Mouse (Mus musculus) liver, embryonic 15.5 days (tissue): ENCODE measurements at regions not wholly inside any gene's neighbourhood (a gene's known extent, or its start where the extent isn't known, plus 50 kb on each side); places are given as distances from the start of the nearest gene placed in this dataset.

ENCODE experiments used
- ATAC-seq: fragments of 200-750 bp; cut with Nextera tagmentation; 2 replicates; pipeline ENCODE4 v1.8.0; 2017; ENCODE audit warnings: moderate number of reproducible peaks, mild to moderate bottlenecking, moderate library complexity; ENCODE audit not compliant: insufficient read depth
- H3K27ac ChIP-seq: fragments of 300-500 bp; sonication (generic); replicated peaks from 2 replicates; pipeline ENCODE4 v1.5.1; 2015; ENCODE audit warnings: mild to moderate bottlenecking, inconsistent platforms
- H3K27me3 ChIP-seq: fragments of 300-500 bp; sonication (generic); 2 replicates; pipeline ENCODE4 v1.6.1; 2015; ENCODE audit warnings: mild to moderate bottlenecking, inconsistent platforms
- H3K36me3 ChIP-seq: fragments of 300-500 bp; sonication (generic); replicated peaks from 2 replicates; pipeline ENCODE4 v1.6.1; 2015; ENCODE audit warnings: moderate library complexity, mild to moderate bottlenecking, inconsistent platforms
- H3K4me1 ChIP-seq: fragments of 300-500 bp; sonication (generic); replicated peaks from 2 replicates; pipeline ENCODE4 v1.6.1; 2015; ENCODE audit warnings: inconsistent platforms
- H3K4me2 ChIP-seq: fragments of 300-500 bp; sonication (generic); 2 replicates; pipeline ENCODE4 v1.6.1; 2015; ENCODE audit warnings: moderate library complexity, mild to moderate bottlenecking, inconsistent platforms
- H3K4me3 ChIP-seq: fragments of 300-500 bp; sonication (generic); replicated peaks from 2 replicates; pipeline ENCODE4 v1.5.1; 2015; ENCODE audit warnings: mild to moderate bottlenecking, inconsistent platforms
- H3K9ac ChIP-seq: fragments of 300-500 bp; sonication (generic); 2 replicates; pipeline ENCODE4 v1.6.1; 2015; ENCODE audit warnings: moderate library complexity, mild to moderate bottlenecking, inconsistent platforms
- H3K9me3 ChIP-seq: fragments of 300-500 bp; sonication (generic); replicated peaks from 2 replicates; pipeline ENCODE4 v1.6.1; 2016; ENCODE audit warnings: inconsistent platforms
- WGBS: fragments of 180-500 bp; shearing (Covaris S2); methylation state at CpG from one replicate; pipeline ENCODE4 v1.1.7; 2015; ENCODE audit warnings: mixed read lengths; ENCODE audit not compliant: insufficient replicate concordance; 5-methylcytosine and 5-hydroxymethylcytosine counted together

GRCm38 (mm10) chr1:71800581-71800980 lies 147.6 kb upstream of the Fn1 start:
- H3K4me2 ChIP-seq = no peak overlapping the region

GRCm38 (mm10) chr1:71798636-71799035 lies 145.6 kb upstream of the Fn1 start:
- ATAC-seq = no peak
- whole genome bisulfite sequencing = 29% methylated on average over 9 of the region's 9 CpGs
- no peaks in the 10 kb centered on the region for H3K4me1 ChIP-seq
- no peak overlapping the region for H3K9ac ChIP-seq
- no peak overlapping the region for H3K4me2 ChIP-seq
- H3K27me3 ChIP-seq = no peaks in the 10 kb centered on the region
- H3K9me3 ChIP-seq = no peaks in the 10 kb centered on the region
- H3K27ac ChIP-seq = no peak overlapping the region
- H3K36me3 ChIP-seq = no peaks in the 10 kb centered on the region
- no peak overlapping the region for H3K4me3 ChIP-seq

More at GRCm38 (mm10) chr1:71800581-71800980, 147.6 kb upstream of the Fn1 start:
- Histone ChIP-seq H3K27me3 (no peaks in the 10 kb centered on the region), H3K4me1 (no peaks in the 10 kb centered on the region), H3K36me3 (no peaks in the 10 kb centered on the region), H3K9me3 (no peaks in the 10 kb centered on the region), H3K4me3 (no peak overlapping the region), H3K27ac (no peak overlapping the region), H3K9ac (no peak overlapping the region)
- no peak for ATAC-seq
- WGBS = 53% methylated on average over 2 of the region's 2 CpGs

GRCm38 (mm10) chr1:71788408-71788807 lies 135.4 kb upstream of the Fn1 start:
- no peaks in the 10 kb centered on the region for H3K27me3 ChIP-seq
- no peaks in the 10 kb centered on the region for H3K36me3 ChIP-seq
- 44% methylated on average over 1 of the region's 1 CpGs for WGBS
- ATAC-seq = no peak
- no peak overlapping the region for H3K27ac ChIP-seq
- no peak overlapping the region for H3K4me2 ChIP-seq
- H3K9ac ChIP-seq = no peak overlapping the region
- no peaks in the 10 kb centered on the region for H3K9me3 ChIP-seq
- H3K4me1 ChIP-seq = no peaks in the 10 kb centered on the region
- H3K4me3 ChIP-seq = no peak overlapping the region

- ATAC-seq = no peak
- H3K9ac ChIP-seq = no peak overlapping the region
- H3K36me3 ChIP-seq = no peaks in the 10 kb centered on the region
- WGBS = 63% methylated on average over 2 of the region's 2 CpGs
- H3K9me3 ChIP-seq = no peaks in the 10 kb centered on the region
- H3K27me3 ChIP-seq = no peaks in the 10 kb centered on the region
- H3K4me3 ChIP-seq = no peak overlapping the region
- no peak overlapping the region for H3K27ac ChIP-seq
- H3K4me2 ChIP-seq = no peak overlapping the region
- no peaks in the 10 kb centered on the region for H3K4me1 ChIP-seq
Observed at GRCm38 (mm10) chr1:71784880-71785279, 131.9 kb upstream of the Fn1 start.

GRCm38 (mm10) chr1:71778292-71778691 lies 125.3 kb upstream of the Fn1 start:
- H3K4me1 ChIP-seq = no peaks in the 10 kb centered on the region
- H3K9me3 ChIP-seq = no peaks in the 10 kb centered on the region
- H3K4me2 ChIP-seq = no peak overlapping the region
- WGBS = 72% methylated on average over 8 of the region's 8 CpGs
- no peak overlapping the region for H3K4me3 ChIP-seq
- H3K36me3 ChIP-seq = no peaks in the 10 kb centered on the region
- H3K27me3 ChIP-seq = no peaks in the 10 kb centered on the region
- no peak for ATAC-seq
- no peak overlapping the region for H3K27ac ChIP-seq
- no peak overlapping the region for H3K9ac ChIP-seq

GRCm38 (mm10) chr1:71775865-71776501 lies 123.0 kb upstream of the Fn1 start:
- Histone ChIP-seq H3K4me2 (no peak overlapping the region), H3K9me3 (no peaks in the 10 kb centered on the region), H3K27ac (no peak overlapping the region), H3K9ac (no peak overlapping the region), H3K4me3 (no peak overlapping the region), H3K27me3 (no peaks in the 10 kb centered on the region), H3K4me1 (no peaks in the 10 kb centered on the region), H3K36me3 (no peaks in the 10 kb centered on the region)
- 81% methylated on average over 19 of the region's 19 CpGs for WGBS
- ATAC-seq = no peak

GRCm38 (mm10) chr1:71772526-71772925 lies 119.5 kb upstream of the Fn1 start:
- H3K9me3 ChIP-seq = no peaks in the 10 kb centered on the region
- no peak for ATAC-seq
- H3K27ac ChIP-seq = no peak overlapping the region
- 53% methylated on average over 2 of the region's 2 CpGs for WGBS
- no peak overlapping the region for H3K9ac ChIP-seq
- H3K27me3 ChIP-seq = no peaks in the 10 kb centered on the region
- H3K4me2 ChIP-seq = no peak overlapping the region
- no peaks in the 10 kb centered on the region for H3K36me3 ChIP-seq
- no peaks in the 10 kb centered on the region for H3K4me1 ChIP-seq
- no peak overlapping the region for H3K4me3 ChIP-seq

GRCm38 (mm10) chr1:71771798-71772197 lies 118.8 kb upstream of the Fn1 start:
- H3K27me3 ChIP-seq = no peaks in the 10 kb centered on the region
- no peak overlapping the region for H3K27ac ChIP-seq
- no peaks in the 10 kb centered on the region for H3K4me1 ChIP-seq
- ATAC-seq = no peak
- no peaks in the 10 kb centered on the region for H3K9me3 ChIP-seq
- WGBS = 74% methylated on average over 6 of the region's 6 CpGs
- H3K4me2 ChIP-seq = no peak overlapping the region
- H3K9ac ChIP-seq = no peak overlapping the region
- H3K36me3 ChIP-seq = no peaks in the 10 kb centered on the region
- H3K4me3 ChIP-seq = no peak overlapping the region

GRCm38 (mm10) chr1:71769595-71769994 lies 116.6 kb upstream of the Fn1 start:
- H3K36me3 ChIP-seq = no peaks in the 10 kb centered on the region
- H3K27me3 ChIP-seq = no peaks in the 10 kb centered on the region
- no peaks in the 10 kb centered on the region for H3K4me1 ChIP-seq
- 26% methylated on average over 2 of the region's 2 CpGs for WGBS
- H3K4me3 ChIP-seq = no peak overlapping the region
- 0 out of 2 replicates have a peak, but pooled peaks have one; percentile 18 for ATAC-seq
- no peaks in the 10 kb centered on the region for H3K9me3 ChIP-seq
- no peak overlapping the region for H3K9ac ChIP-seq
- H3K27ac ChIP-seq = no peak overlapping the region
- no peak overlapping the region for H3K4me2 ChIP-seq

- Histone ChIP-seq H3K27ac (no peak overlapping the region), H3K36me3 (no peaks in the 10 kb centered on the region)
- 57% methylated on average over 3 of the region's 3 CpGs for WGBS
Observed at GRCm38 (mm10) chr1:71767705-71768104, 114.7 kb upstream of the Fn1 start.

GRCm38 (mm10) chr1:71767076-71767475 lies 114.1 kb upstream of the Fn1 start:
- no peak for ATAC-seq
- Histone ChIP-seq H3K9ac (no peak overlapping the region), H3K4me2 (no peak overlapping the region), H3K36me3 (no peaks in the 10 kb centered on the region), H3K27me3 (no peaks in the 10 kb centered on the region), H3K4me1 (no peaks in the 10 kb centered on the region), H3K4me3 (no peak overlapping the region), H3K9me3 (no peaks in the 10 kb centered on the region), H3K27ac (no peak overlapping the region)
- 63% methylated on average over 5 of the region's 5 CpGs for WGBS

More at GRCm38 (mm10) chr1:71767705-71768104, 114.7 kb upstream of the Fn1 start:
- H3K27me3 ChIP-seq = no peaks in the 10 kb centered on the region
- ATAC-seq = no peak
- H3K4me1 ChIP-seq = no peaks in the 10 kb centered on the region
- no peak overlapping the region for H3K9ac ChIP-seq
- no peaks in the 10 kb centered on the region for H3K9me3 ChIP-seq
- H3K4me2 ChIP-seq = no peak overlapping the region
- H3K4me3 ChIP-seq = no peak overlapping the region

- Histone ChIP-seq H3K4me1 (no peaks in the 10 kb centered on the region), H3K9me3 (no peaks in the 10 kb centered on the region), H3K9ac (no peak overlapping the region), H3K4me3 (no peak overlapping the region), H3K36me3 (no peaks in the 10 kb centered on the region), H3K4me2 (no peak overlapping the region), H3K27ac (no peak overlapping the region), H3K27me3 (no peaks in the 10 kb centered on the region)
- ATAC-seq = no peak
- WGBS = 57% methylated on average over 6 of the region's 6 CpGs
Observed at GRCm38 (mm10) chr1:71764951-71765350, 112.0 kb upstream of the Fn1 start.
